Mouse (Mus musculus) yolk sac, embryonic 10.5 days (tissue): ENCODE results near the gene Igf2r.

Source experiments
- DNase-seq: peaks from one replicate; pipeline ENCODE4 v3.0.0-alpha.2; 2017; ENCODE audit warnings: low spot score

The Igf2r gene

DNA sequence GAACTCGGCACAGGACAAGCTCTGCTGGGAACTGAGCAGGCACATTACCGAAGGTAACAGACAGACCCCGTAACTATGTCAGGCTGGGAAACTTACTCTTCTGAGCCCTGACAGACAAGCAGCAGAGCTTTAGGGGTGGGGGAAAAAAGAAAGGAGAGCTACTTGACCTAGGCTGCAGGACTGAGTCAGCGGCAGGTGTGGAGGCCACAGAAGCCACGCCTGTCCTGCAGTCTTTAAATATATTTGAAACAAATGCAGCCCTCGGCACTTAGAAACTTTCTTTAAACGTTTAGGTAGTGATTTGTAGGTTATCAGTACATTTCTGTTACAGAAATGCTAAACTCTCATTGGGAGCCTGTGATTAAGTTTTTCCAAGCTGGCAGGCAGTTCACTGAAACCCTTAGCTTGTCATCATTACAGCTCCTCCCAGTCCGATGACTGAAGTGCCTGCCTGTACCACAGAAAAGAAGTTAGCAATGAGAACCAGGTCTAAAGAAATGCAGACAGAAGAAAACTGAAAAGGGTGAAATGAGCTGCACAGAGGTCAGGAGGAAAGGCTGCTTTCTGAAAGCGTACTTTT is 18.8 kb downstream of the Igf2r start:
- no peak for DNase-seq

DNA sequence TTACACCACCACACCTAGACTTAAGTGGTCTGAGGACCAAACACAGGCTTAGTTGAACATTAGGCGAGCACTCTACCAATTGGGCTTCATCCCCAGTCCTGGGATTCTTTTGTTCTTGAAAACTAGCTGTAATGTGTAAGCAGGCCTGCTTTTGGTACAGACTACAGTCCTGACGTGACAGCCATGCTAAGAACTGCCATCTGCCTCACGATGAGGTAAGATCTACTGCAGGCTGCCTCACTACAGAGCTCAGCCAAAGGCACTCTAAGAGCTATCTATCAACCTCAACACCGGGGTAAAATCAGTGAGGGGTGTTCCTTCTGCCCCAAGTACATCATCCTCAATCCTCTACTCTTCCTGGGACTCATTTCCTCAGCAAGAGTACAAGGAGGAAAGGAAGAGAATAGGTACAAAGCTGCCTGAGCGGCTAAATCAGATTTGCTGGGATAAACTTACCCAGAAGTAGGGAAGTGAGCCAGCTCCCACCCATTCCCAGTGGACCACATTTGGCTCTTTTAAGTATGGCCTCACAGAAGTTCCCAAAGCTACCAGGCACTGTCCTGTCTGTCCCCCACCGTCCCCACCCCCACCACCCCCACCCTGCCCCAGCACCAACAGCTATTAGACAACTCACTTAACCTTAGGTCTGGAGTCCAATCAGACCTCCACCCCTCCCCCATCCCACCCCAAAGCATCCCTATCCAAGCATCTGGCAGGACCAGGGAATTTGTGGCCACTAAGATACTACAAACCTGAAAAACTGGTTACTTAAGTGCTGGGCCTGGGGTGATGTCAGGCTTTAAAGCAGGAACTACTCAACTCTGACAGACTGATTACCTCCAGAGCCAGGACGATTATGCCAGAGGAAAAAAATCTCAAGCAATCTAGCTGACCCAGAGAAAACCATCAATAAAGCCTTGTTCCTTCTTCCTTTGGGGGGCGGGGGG is 19.8 kb downstream of the Igf2r start:
- no peak for DNase-seq

DNA sequence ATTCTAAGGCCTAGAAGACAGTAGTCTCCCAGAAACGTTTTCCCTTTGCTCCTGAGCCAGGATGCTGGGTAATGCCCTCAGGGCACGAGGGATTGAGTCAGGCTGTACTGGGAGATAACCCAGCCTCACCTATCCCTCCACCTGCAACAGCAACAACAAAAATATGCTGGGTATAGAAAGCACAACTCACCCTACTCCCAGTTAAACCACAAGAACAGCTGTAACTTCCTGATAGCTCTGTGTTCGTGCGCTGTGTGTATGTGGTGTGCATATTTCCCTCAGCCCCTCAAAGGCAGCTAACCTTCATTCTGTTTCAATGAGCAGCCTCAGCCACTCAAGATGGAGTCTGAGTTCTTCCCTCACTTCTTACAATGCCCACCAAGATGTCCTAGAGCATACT is 23.7 kb downstream of the Igf2r start:
- DNase-seq, result no peak

DNA sequence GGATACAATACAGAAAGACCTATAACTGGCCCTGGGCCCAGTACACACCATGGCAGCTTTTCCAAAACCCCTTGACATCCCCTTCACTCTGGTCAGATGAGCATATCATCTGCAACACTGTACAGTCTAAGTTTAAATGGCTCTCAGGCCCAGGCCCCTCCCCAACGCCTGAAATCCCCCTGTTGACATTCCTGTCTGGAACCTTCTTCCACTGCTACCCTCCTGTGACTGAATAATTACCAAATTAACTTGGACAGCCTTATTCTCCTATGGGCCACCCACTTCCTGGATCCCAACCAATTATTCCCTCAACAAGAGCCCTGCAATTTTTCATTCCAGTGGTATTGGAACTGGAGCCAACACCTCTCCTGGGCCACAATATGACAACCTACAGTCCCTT is 25.4 kb downstream of the Igf2r start:
- DNase-seq, result no peak

DNA sequence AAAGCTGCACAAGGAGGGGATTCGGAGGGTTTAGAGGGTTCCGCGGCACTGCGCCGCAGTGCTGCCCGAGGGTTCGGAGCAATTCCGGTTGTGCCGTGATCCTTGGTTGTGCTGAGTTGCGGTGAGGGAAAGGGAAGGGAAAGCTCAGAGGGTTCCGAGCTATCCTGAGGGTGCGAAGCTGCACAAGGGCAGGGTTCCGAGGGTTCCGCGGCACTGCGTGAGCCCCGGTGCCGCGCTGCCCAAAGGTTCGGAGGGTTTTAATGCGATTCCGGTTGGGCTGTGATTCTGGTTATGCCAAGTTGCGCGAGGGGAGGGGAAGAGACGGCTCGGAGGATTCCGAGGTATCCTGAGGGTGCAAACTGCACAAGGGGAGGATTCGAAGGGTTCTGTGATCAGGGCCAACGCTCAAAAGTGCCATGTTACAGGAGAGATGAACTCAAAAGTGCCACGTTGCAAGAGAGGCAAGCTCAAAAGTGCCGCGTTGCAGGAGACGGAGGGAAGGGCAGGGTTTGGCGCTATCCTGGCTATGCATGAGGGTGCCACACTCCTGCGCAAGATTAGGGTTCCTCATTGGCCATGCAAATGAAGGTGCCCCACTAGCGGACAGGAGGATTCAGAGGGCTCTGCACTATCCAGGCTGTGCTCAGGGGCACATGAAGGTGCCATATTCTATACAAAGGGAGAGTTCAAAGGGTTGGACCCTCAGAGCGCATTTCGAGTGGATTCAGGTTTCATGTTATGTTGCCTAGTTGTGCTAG is 27.1 kb downstream of the Igf2r start:
- no peak for DNase-seq

DNA sequence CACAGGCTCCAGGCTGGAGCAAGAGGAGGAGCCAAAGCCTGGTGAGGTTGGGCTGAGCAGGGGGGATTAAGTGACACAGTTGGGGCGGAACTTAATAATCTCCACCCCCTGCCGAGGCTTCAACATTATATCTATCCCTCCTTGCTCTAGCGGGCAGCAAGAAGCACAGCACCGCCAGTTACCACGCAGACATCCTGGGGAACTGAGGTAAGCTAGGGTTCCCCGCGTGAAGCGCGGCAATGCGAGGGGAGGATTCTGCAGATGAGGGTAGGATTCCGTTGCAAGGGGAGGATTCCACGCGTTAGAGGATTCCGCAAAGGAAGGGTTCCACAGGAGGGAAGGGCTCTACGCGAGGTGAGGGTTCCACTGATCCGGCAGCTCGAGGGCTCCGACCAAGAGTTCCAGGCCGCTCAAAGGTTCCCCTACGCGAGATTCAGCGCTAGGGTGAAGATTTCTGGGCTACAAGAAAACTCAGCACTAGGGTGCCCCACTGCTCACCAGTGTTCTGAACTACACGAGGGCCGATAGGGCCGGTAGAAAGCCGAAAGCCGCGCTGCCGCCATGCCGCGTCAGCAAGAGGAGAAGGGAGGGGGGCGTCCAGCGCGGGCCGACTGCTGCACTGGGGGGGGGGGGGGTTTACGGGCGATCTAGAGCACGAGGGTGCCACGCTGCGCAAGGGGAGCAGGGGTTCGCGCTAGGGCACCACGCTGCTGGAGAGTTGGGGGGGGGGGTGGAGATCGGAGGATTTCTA is 28.1 kb downstream of the Igf2r start:
- DNase-seq, result peak; percentile 81

DNA sequence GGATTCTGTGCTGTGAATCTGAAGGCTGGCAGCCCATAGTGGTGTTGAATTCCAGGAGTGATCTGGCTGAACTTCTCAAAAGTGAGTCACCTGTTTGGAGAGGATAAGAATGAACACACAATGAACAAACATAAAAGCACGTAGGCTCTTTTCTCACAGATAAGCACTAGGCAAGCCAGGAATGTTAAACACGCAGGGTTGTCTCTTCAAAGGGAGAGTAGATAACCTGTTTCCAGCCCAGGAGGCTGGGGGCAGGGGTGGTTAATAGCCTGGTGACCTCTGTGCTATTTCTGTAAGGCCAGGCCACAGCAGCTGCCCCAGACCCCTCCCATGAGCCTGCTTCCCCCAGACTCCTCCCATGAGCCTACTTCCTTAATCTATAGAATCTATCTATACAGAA is 29.1 kb downstream of the Igf2r start:
- peak; percentile 80 for DNase-seq

DNA sequence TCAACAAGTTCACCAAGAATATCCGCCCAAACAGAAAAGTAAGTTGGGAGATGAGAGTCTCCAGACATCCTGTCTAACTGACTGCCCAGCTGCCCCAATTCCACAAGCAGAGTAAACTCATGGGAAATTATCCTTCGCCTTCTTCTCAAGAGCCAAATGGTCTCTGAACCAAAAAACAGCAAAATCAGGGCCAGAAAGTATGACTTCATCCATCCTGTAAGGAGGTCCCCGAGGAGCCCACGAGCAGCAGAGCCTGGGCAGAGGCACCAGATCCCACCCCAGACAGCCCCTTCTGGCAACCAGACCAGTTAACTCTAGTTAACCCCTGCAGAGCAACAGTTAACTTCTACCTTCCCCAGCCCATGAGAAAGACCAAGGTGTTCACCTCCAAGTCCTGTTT is 29.9 kb downstream of the Igf2r start:
- no peak for DNase-seq

DNA sequence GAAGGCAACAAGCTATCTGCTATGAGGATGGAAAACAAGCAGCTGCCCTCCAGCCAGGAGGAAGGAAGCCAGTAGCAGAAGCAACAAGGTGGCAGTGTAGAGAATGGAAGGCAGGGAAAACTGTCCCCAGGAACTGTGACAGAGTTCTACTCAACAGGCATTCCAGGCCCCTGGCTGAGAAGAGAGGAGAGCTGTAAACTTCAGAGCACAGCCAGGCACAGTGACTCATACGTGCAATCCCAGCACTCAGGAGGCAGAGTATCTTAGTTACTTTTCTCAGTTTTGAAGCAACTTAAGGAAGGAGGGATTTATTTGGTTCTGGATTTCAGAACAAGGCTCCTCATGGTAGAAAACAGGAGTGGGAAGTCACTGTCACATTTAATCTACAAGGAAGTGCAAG is 31.5 kb downstream of the Igf2r start:
- no peak for DNase-seq

DNA sequence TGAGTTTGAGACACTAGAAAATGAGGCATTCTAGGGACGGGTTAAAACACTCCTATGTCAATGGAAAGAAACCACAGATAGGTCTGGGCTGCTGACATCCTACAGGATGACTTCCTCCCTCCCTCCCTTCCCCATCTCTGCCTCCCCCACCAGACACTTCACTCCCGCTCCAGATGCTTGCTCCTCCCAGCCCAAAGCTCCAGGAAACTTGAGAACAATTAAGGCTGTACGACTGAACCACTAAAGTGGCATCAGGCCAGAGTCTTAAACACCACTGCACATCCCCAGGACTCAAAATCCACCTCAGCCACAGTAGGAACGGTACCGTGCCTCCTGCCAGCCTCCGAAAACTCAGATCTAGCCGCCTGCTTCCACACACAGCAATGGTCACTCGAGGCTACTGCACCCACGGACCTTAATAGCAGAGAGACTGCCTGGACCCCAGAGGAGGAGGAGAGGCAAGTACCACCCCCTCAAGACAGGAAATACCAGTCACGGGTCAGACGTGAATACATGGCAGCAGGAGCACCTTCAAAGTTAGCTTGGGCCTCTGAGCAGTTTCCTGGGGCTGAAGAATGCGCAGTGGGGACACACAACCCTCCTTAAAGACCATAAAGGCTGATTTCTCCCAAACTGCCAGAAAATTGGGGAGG is 35.1 kb downstream of the Igf2r start:
- DNase-seq, result no peak

DNA sequence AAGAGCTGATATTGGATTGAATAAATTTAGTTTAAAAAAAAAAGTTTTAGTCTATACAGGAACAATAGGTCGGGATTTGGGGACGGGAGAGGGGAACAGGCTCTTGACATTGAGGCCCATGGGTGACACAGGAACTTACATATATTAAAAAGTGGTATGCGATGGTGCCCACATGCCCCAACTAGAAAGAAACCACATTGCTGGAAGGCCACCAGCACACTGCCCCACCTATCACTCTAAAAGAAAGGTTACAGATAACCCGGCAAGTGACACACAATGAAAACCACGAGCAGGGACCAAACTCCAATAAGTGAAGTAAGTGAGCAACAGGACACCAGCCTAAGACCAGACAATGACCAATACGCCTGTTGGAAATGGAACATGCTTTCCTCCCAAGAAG is 36.3 kb downstream of the Igf2r start:
- no peak for DNase-seq

DNA sequence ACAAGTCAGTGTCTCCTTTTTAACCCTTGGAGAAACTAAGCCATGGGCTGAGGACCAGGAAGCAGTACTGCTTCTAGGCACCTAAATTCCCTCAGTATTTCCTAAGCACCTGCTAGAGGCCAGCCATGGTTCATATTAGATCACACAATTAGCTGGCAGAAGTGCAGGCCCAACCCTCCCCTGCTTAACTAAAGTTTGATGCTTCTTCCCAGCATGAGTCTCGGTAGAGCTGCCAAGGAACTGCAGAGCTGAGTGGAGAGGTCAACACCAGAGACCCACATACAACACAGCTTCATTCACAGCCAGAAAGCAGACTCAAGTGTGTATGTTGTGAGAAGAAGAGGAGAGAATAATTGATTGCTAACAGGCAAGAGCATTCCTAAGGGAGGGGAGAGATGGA is 40.9 kb downstream of the Igf2r start:
- no peak for DNase-seq

DNA sequence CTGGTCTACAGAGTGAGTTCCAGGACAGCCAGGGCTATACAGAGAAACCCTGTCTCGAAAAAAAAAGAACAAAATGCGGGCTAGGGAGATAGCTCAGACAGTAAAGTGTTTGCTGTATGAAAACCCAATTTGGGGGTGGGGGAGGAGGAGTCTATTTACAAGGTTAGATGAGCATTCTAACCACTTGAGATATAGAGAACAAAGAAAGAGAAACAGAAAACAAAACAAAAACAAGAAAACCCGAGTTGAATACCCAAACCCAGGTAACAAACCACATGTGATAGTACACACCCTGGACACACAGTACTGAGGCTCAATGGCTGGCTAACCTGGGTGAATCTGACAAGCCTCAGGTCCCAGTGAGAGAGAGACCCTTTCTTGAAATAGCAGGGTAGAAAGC is 41.7 kb downstream of the Igf2r start:
- DNase-seq, result no peak

DNA sequence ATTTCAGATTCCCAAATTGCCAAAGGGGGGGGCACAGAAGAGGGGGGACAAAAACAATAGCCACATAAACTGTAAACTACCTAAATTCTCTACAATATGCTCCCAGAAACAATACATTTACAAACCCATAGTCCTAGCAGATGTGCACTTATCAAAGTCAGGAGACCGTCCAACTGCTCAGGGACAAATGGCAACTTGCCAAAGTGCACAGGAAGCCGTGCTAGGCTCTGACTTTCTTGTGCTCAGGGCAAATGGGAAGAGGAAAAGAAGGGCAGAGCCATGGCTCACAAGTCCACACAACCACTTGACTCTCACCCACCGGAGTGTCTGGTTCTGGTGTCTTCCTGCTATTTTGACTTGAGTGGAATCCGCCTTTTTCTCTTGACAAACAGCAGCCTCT is 43.6 kb downstream of the Igf2r start:
- peak; percentile 50 for DNase-seq

DNA sequence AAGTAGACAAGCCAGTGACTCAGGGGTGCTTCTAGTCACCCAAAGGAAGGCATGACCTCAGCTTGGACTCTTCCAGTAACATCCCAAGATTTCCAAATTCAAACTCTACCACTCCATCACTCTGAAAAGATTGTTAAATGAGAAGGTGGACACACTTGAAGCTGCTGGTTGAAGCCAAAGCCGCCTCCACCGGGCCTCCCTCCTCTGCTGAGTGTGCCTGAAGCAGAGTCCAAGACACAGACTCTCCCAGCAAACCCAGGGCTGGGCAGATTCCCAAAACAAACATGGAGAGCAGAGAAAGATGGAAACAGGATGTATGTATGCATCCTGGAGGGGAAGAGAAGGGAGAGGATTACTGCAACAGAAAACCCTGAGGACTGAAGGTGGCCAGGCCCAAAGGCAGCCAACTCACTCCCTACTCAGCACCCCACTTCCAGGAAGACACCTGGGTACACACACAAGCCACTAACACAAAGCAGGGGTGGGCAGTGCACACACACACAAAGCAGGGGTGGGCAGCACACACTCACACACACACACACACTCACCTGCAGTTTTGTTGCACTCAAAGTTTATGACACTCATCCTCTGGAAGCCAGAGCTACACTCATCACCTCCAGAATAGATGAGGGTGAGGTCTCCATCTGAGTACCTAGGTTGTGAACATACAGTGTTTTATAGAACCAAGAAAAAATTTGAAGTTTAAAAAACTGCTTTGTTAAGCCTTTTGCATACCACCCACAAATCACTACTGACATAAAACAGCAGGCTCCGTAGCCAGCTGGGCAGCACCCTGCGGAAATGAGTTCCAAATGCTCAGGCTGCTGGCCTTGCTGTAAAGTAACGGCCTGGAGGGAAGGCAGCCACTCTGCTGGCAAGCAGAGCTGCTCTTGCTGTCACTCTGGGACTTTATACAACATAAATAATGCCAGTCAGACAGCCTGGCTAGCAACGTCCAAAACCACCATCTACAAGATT is 44.4 kb downstream of the Igf2r start:
- DNase-seq, result no peak

DNA sequence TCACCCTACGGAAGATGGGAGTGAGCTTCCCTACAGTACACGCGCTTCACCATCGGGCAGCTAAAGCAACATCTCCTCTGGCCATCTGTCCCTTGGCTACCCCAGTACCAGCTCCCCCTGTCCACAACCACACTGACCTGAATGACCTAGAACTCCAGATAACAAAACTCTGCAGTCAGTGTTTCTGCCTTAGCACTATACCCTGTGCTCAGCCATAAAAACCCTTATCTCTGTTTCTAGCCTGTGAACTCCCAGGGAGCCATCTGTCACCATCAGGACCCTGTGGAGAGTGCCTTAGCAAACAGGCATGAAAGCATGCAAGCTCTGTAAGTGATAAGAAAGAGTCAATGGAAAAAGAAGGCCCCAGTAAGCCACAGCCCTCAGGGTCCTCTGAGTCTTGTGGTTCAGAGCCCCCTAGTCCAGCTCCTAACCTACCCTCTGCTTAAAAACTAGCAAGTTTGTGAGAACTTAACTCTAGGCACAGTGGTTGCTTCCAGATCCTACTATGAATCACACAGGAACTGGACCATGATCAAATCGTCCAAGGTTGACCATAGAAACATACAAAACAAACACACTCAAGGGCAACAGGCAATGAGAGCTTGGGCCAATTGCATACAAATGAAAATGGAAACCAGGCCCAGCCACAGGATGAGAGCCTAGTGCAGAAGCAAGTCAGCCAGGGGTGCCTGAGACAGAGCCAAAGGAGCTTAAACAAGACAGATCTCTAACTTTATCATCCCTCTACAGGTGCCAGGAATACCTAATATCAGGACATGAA is 45.3 kb downstream of the Igf2r start:
- peak; percentile 73 for DNase-seq

DNA sequence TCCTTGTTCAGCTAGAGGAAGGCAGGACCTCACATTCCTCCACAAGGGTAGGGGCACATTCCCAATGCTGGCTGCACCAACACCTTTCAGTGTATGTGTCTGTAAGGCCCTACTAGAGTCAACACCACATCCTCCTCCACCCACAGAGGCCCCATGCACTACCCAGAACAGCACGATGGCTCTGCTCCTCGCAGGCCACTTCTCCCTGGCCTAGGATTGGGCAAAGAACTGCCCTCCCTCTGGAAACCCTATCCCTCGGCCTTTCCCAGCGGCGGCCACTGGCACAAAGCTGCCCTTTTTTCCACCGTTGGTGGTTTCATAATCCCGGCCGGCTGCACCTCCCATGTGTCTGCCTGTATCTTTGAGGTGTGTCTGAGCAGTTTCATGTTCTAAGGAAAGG is 46.8 kb downstream of the Igf2r start:
- DNase-seq, result no peak

DNA sequence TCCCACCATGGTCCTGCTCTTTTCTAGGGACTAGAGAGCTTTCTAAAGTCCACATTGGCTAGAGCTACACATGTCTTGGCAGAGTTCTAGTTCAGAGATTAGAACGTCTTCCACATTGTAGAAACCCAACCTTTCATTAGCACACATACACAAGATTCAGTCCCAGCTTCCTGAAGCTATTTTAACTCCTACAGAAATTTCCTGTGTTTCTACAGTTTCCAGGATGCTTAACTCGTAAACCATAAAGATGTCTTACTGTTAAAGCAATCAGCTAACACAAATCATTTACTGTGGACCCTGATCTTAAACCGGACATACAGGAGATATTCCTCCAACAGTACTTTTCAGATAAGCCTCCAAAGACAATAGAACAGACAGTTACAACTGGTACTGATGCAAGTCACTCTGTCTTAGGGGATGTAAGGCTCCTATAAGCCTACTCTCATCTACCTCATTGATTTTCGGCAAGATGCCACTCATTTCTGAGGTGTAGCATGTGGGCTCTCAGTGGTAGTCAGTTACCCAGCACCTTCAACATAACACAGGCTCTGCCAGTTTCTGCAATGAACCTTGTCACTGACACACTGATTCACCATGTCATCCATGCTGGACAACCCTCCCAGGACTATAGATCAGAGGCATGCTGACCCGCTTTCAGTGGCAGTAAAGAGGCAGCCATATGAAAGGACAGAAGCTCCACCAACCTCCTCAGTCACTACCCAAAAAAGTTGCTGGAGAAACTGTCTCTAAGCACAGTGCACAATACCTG is 48.2 kb downstream of the Igf2r start:
- no peak for DNase-seq

DNA sequence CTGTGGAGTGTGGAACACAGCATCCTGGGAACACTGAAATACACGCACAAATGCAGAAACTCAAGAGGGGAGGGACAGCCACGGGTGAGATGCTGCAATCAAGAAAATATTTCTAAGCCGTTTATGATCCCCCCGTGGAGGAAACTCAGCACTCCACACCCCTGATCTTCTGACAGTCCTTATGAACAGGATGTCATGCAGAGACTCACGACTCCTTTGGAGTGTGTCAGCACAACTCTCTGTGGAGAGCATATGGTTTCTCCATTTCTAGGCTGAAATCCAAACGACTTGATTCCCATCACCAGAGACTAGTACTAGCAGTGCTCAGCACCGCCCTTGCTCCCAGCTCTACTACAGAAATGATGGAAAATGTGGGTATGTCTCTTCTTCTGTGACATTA is 51.2 kb downstream of the Igf2r start:
- no peak for DNase-seq
